Mouse (Mus musculus): ENCODE results near the gene Amer2. TPM values are rescaled to one million over a fixed set of nuclear protein-coding genes. Genes with fewer than 3 reads are reported as not detected.
"Not testable (repeated sequence)": the region's sequence is repeated elsewhere in the genome, so short reads cannot be mapped to it uniquely, and the experiment has no call there.

Gene Amer2
- polyA plus RNA-seq (2015; fragmentation: Nextera tagmentation; extraction: Ambion mirVana), result 1.2 and 1.5 TPM in 2 replicates

- ATAC-seq (replicated peaks; ENCODE audit: low FRiP score, low read depth), result no peak
- no peaks in the 10 kb centered on the region for H3K27me3 ChIP-seq (ENCODE audit: insufficient read depth, low read length)
- H3K4me3 ChIP-seq (replicated peaks; ENCODE audit: low read depth, low read length), result no peak within 1 kb of the TSS
- H3K9ac ChIP-seq (ENCODE audit: low read depth, low read length), result no peak within 1 kb of the TSS
- no peaks in the 10 kb centered on the region for H3K9me3 ChIP-seq (replicated peaks; ENCODE audit: low read length)
- WGBS, result 38% methylated on average over 1 of the region's 1 CpGs
- TF ChIP-seq CTCF (IDR thresholded peaks at IDR 0.05; ENCODE audit: low read depth), result no peak
- no peaks in the 10 kb centered on the region for H3K4me1 ChIP-seq (replicated peaks; ENCODE audit: insufficient read depth, low read length)
- H3K27ac ChIP-seq, result no peak within 1 kb of the TSS
- H3K36me3 ChIP-seq (ENCODE audit: insufficient read depth, low read length), result no peaks in the 10 kb centered on the region
- no peak within 1 kb of the TSS for H3K4me2 ChIP-seq (ENCODE audit: low read length)
- no peak for DNase-seq (ENCODE audit: low spot score)
Observed at GRCm38 (mm10) chr14:60372821-60373309, at the start of gene Amer2. Gene Amer2 (plus strand): TSS chr14:60373259.

GRCm38 (mm10) chr14:60340001-60340400 is 33.1 kb upstream of the Amer2 start:
- H3K4me3 ChIP-seq (replicated peaks; ENCODE audit: low read depth, low read length); H3K4me2 ChIP-seq (ENCODE audit: low read length); H3K27me3 ChIP-seq (ENCODE audit: insufficient read depth, low read length); ATAC-seq (replicated peaks; ENCODE audit: low FRiP score, low read depth); H3K9me3 ChIP-seq (replicated peaks; ENCODE audit: low read length); H3K4me1 ChIP-seq (replicated peaks; ENCODE audit: insufficient read depth, low read length); DNase-seq (ENCODE audit: low spot score); H3K27ac ChIP-seq; H3K9ac ChIP-seq (ENCODE audit: low read depth, low read length); H3K36me3 ChIP-seq (ENCODE audit: insufficient read depth, low read length): not testable (repeated sequence)
- WGBS, result 68% methylated on average over 5 of the region's 5 CpGs

- Histone ChIP-seq H3K36me3 (ENCODE audit: insufficient read depth, low read length) (no peaks in the 10 kb centered on the region), H3K9ac (ENCODE audit: low read depth, low read length) (no peak overlapping the region), H3K9me3 (replicated peaks; ENCODE audit: low read length) (no peaks in the 10 kb centered on the region), H3K27me3 (ENCODE audit: insufficient read depth, low read length) (no peaks in the 10 kb centered on the region), H3K4me2 (ENCODE audit: low read length) (no peak overlapping the region), H3K4me1 (replicated peaks; ENCODE audit: insufficient read depth, low read length) (no peaks in the 10 kb centered on the region), H3K27ac (no peak overlapping the region), H3K4me3 (replicated peaks; ENCODE audit: low read depth, low read length) (no peak overlapping the region)
- no peak for TF ChIP-seq CTCF (IDR thresholded peaks at IDR 0.05; ENCODE audit: low read depth)
- ATAC-seq (replicated peaks; ENCODE audit: low FRiP score, low read depth), result no peak
- no peak for DNase-seq (ENCODE audit: low spot score)
- 70% methylated on average over 4 of the region's 4 CpGs for WGBS
Observed at GRCm38 (mm10) chr14:60340570-60340969, 32.5 kb upstream of the Amer2 start.

- Histone ChIP-seq H3K9me3 (replicated peaks; ENCODE audit: low read length) (no peaks in the 10 kb centered on the region), H3K27ac (no peak overlapping the region), H3K27me3 (ENCODE audit: insufficient read depth, low read length) (no peaks in the 10 kb centered on the region), H3K36me3 (ENCODE audit: insufficient read depth, low read length) (no peaks in the 10 kb centered on the region), H3K4me3 (replicated peaks; ENCODE audit: low read depth, low read length) (no peak overlapping the region), H3K4me1 (replicated peaks; ENCODE audit: insufficient read depth, low read length) (no peaks in the 10 kb centered on the region), H3K4me2 (ENCODE audit: low read length) (no peak overlapping the region), H3K9ac (ENCODE audit: low read depth, low read length) (no peak overlapping the region)
- TF ChIP-seq CTCF (IDR thresholded peaks at IDR 0.05; ENCODE audit: low read depth), result no peak
- no peak for ATAC-seq (replicated peaks; ENCODE audit: low FRiP score, low read depth)
- 90% methylated on average over 6 of the region's 6 CpGs for WGBS
- DNase-seq (ENCODE audit: low spot score), result no peak
Observed at GRCm38 (mm10) chr14:60345326-60345876, 27.7 kb upstream of the Amer2 start.

- H3K9me3 ChIP-seq (replicated peaks; ENCODE audit: low read length), result no peaks in the 10 kb centered on the region
- H3K4me2 ChIP-seq (ENCODE audit: low read length), result no peak overlapping the region
- H3K4me1 ChIP-seq (replicated peaks; ENCODE audit: insufficient read depth, low read length), result no peaks in the 10 kb centered on the region
- no peaks in the 10 kb centered on the region for H3K36me3 ChIP-seq (ENCODE audit: insufficient read depth, low read length)
- H3K9ac ChIP-seq (ENCODE audit: low read depth, low read length), result no peak overlapping the region
- WGBS, result 85% methylated on average over 5 of the region's 5 CpGs
- H3K4me3 ChIP-seq (replicated peaks; ENCODE audit: low read depth, low read length), result no peak overlapping the region
- TF ChIP-seq CTCF (IDR thresholded peaks at IDR 0.05; ENCODE audit: low read depth), result no peak
- no peaks in the 10 kb centered on the region for H3K27me3 ChIP-seq (ENCODE audit: insufficient read depth, low read length)
- DNase-seq (ENCODE audit: low spot score), result no peak
- no peak for ATAC-seq (replicated peaks; ENCODE audit: low FRiP score, low read depth)
- no peak overlapping the region for H3K27ac ChIP-seq
Observed at GRCm38 (mm10) chr14:60358347-60358746, 14.7 kb upstream of the Amer2 start.

- H3K36me3 ChIP-seq (ENCODE audit: insufficient read depth, low read length), result no peaks in the 10 kb centered on the region
- H3K4me1 ChIP-seq (replicated peaks; ENCODE audit: insufficient read depth, low read length), result no peaks in the 10 kb centered on the region
- TF ChIP-seq CTCF (IDR thresholded peaks at IDR 0.05; ENCODE audit: low read depth), result no peak
- WGBS, result 53% methylated on average over 9 of the region's 9 CpGs
- H3K27me3 ChIP-seq (ENCODE audit: insufficient read depth, low read length), result no peaks in the 10 kb centered on the region
- H3K4me2 ChIP-seq (ENCODE audit: low read length), result no peak overlapping the region
- DNase-seq (ENCODE audit: low spot score), result peak; percentile 14
- ATAC-seq (replicated peaks; ENCODE audit: low FRiP score, low read depth), result no peak
- no peak overlapping the region for H3K27ac ChIP-seq
- no peak overlapping the region for H3K4me3 ChIP-seq (replicated peaks; ENCODE audit: low read depth, low read length)
- H3K9me3 ChIP-seq (replicated peaks; ENCODE audit: low read length), result no peaks in the 10 kb centered on the region
- H3K9ac ChIP-seq (ENCODE audit: low read depth, low read length), result no peak overlapping the region
Observed at GRCm38 (mm10) chr14:60361380-60362212, 11.5 kb upstream of the Amer2 start.
